Mouse (Mus musculus) hindbrain, embryonic 10.5 days (tissue): ENCODE results near the gene E330017A01Rik. TPM values are rescaled to one million over a fixed set of nuclear protein-coding genes. Genes with fewer than 3 reads are reported as not detected.

Source experiments
- DNase-seq: peaks from one replicate; pipeline ENCODE4 v3.0.0-alpha.2; 2017; ENCODE audit warnings: low spot score
- H3K27ac ChIP-seq: fragments of 300-500 bp; sonication (generic); 2 replicates; pipeline ENCODE4 v1.5.1; 2016; ENCODE audit warnings: mild to moderate bottlenecking, moderate library complexity
- H3K27me3 ChIP-seq: fragments of 300-500 bp; sonication (generic); 2 replicates; pipeline ENCODE4 v1.6.1; 2016; ENCODE audit warnings: mild to moderate bottlenecking; ENCODE audit not compliant: poor library complexity, insufficient read depth, severe bottlenecking
- H3K36me3 ChIP-seq: fragments of 300-500 bp; sonication (generic); 2 replicates; pipeline ENCODE4 v1.6.1; 2016; ENCODE audit warnings: mild to moderate bottlenecking, moderate library complexity
- H3K4me1 ChIP-seq: fragments of 300-500 bp; sonication (generic); replicated peaks from 2 replicates; pipeline ENCODE4 v1.6.1; 2016; ENCODE audit warnings: mild to moderate bottlenecking
- H3K4me3 ChIP-seq: fragments of 300-500 bp; sonication (generic); 2 replicates; pipeline ENCODE4 v1.5.1; 2016; ENCODE audit warnings: mild to moderate bottlenecking, moderate library complexity
- H3K9me3 ChIP-seq: fragments of 300-500 bp; sonication (generic); 2 replicates; pipeline ENCODE4 v1.6.1; 2016; ENCODE audit warnings: mild to moderate bottlenecking, moderate library complexity
- WGBS: fragments of 180-500 bp; shearing (Covaris S2); methylation state at CpG from one replicate; pipeline ENCODE4 v1.1.7; 2016; 5-methylcytosine and 5-hydroxymethylcytosine counted together
- polyA plus RNA-seq: library from polyadenylated mRNA; unstranded; fragments of >200 nt; fragmentation: Nextera tagmentation; extraction: Ambion mirVana; gene quantifications from 2 replicates; pipeline ENCODE4 v1.2.1, GENCODE M21; 2016

The E330017A01Rik gene
- polyA plus RNA-seq, 1 experiment from 2014 or later: not detected

GRCm38 (mm10) chr16:58655751-58656150 lies 17.2 kb upstream of the E330017A01Rik start:
- no peaks in the 10 kb centered on the region for H3K36me3 ChIP-seq
- no peaks in the 10 kb centered on the region for H3K27me3 ChIP-seq
- H3K9me3 ChIP-seq: no peaks in the 10 kb centered on the region
- no peak overlapping the region for H3K4me3 ChIP-seq
- H3K27ac ChIP-seq: no peak overlapping the region
- DNase-seq: no peak
- H3K4me1 ChIP-seq: no peaks in the 10 kb centered on the region

DNA sequence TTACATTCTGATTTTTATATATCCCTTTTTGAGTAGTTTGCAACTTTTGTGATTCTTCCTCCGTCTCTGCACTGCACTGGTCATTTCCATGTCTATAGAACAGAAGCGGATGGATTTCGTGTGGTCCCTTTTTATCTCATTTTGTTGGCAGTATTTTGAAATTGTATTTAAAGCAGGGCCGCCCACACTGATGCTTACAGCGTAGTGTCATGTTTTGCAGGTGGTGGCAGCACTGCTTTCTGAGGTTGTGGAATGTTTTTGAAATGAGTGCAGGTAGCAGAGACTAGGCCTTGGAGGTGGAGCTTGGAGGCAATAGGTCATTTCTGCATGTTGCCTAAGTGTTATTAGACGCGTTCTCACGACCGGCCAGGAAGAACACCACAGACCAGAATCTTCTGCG lies 11.4 kb upstream of the E330017A01Rik start:
- Histone ChIP-seq H3K9me3 (no peaks in the 10 kb centered on the region), H3K27ac (no peak overlapping the region), H3K4me1 (no peaks in the 10 kb centered on the region), H3K4me3 (no peak overlapping the region), H3K36me3 (no peaks in the 10 kb centered on the region), H3K27me3 (no peaks in the 10 kb centered on the region)
- no peak for DNase-seq
- WGBS: 96% methylated on average over 10 of the region's 10 CpGs

DNA sequence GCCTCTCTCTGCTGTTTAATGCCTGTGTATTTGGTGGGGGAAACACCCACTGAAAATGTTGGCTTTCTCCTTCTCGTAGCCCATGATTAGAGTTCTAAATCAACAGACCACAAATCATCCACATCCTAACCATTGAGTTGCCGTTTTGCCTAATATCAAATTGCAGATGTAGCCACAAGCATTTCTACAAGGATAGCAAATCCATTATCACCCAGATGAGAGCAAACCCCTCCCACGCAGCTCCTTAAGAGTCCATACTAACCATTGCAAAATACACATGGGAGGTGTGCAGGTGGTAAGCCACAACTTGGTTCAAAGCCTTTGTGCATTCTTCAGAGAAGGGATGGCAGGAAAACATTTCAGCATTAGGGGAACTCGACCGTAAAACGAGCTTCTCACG lies 523 bp downstream of the E330017A01Rik start:
- Histone ChIP-seq H3K36me3 (no peaks in the 10 kb centered on the region), H3K9me3 (no peaks in the 10 kb centered on the region)
- 89% methylated on average over 7 of the region's 7 CpGs for WGBS

GRCm38 (mm10) chr16:58637448-58637847 lies 1.1 kb downstream of the E330017A01Rik start:
- WGBS: 87% methylated on average over 4 of the region's 4 CpGs
- no peaks in the 10 kb centered on the region for H3K36me3 ChIP-seq

More for the DNA sequence above, 523 bp downstream of the E330017A01Rik start:
- Histone ChIP-seq H3K4me1 (no peaks in the 10 kb centered on the region), H3K4me3 (no peak overlapping the region), H3K27ac (no peak overlapping the region), H3K27me3 (no peaks in the 10 kb centered on the region)
- DNase-seq: no peak

GRCm38 (mm10) chr16:58635866-58636265 lies 2.7 kb downstream of the E330017A01Rik start:
- DNase-seq: no peak
- 52% methylated on average over 2 of the region's 2 CpGs for WGBS
- no peaks in the 10 kb centered on the region for H3K27me3 ChIP-seq
- H3K4me1 ChIP-seq: no peaks in the 10 kb centered on the region
- H3K27ac ChIP-seq: no peak overlapping the region
- H3K4me3 ChIP-seq: no peak overlapping the region
- no peaks in the 10 kb centered on the region for H3K9me3 ChIP-seq
- H3K36me3 ChIP-seq: no peaks in the 10 kb centered on the region

More at GRCm38 (mm10) chr16:58637448-58637847, 1.1 kb downstream of the E330017A01Rik start:
- Histone ChIP-seq H3K4me3 (no peak overlapping the region), H3K9me3 (no peaks in the 10 kb centered on the region), H3K4me1 (no peaks in the 10 kb centered on the region), H3K27me3 (no peaks in the 10 kb centered on the region), H3K27ac (no peak overlapping the region)
- DNase-seq: no peak

DNA sequence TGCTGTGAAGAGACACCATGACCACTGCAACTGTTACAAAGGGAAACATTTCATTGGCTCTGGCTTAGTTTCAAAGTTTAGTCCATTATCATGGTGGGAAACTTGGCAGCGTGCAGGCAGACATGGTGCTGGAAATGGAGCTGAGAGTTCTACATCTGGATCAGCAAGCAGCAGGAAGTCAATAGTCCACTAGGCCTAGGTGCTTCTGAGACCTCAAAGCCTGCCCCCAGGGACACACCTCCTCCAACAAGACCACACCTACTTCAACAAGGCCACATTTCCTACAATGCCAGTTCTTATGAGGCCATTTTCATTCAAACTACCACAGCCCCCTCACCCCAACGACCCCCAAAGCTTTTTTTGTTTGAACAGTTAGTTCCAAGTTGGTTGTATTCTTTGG lies 8.8 kb downstream of the E330017A01Rik start:
- no peak overlapping the region for H3K27ac ChIP-seq
- 80% methylated on average over 2 of the region's 2 CpGs for WGBS
- H3K36me3 ChIP-seq: no peaks in the 10 kb centered on the region
- DNase-seq: no peak
- no peak overlapping the region for H3K4me3 ChIP-seq
- H3K27me3 ChIP-seq: no peaks in the 10 kb centered on the region
- H3K4me1 ChIP-seq: no peaks in the 10 kb centered on the region
- no peaks in the 10 kb centered on the region for H3K9me3 ChIP-seq

- Histone ChIP-seq H3K27ac (no peak overlapping the region), H3K36me3 (no peaks in the 10 kb centered on the region), H3K27me3 (no peaks in the 10 kb centered on the region), H3K9me3 (no peaks in the 10 kb centered on the region), H3K4me3 (no peak overlapping the region), H3K4me1 (no peaks in the 10 kb centered on the region)
- WGBS: 92% methylated on average over 5 of the region's 5 CpGs
- no peak for DNase-seq
These were observed 9.6 kb downstream of the E330017A01Rik start for GRCm38 (mm10) chr16:58628968-58629367.

- H3K27me3 ChIP-seq: no peaks in the 10 kb centered on the region
- H3K36me3 ChIP-seq: no peaks in the 10 kb centered on the region
- H3K4me3 ChIP-seq: no peak overlapping the region
- WGBS: 97% methylated on average over 2 of the region's 2 CpGs
- no peak overlapping the region for H3K27ac ChIP-seq
- no peaks in the 10 kb centered on the region for H3K9me3 ChIP-seq
- no peak for DNase-seq
- H3K4me1 ChIP-seq: no peaks in the 10 kb centered on the region
These were observed 10.2 kb downstream of the E330017A01Rik start for GRCm38 (mm10) chr16:58628336-58628680.

DNA sequence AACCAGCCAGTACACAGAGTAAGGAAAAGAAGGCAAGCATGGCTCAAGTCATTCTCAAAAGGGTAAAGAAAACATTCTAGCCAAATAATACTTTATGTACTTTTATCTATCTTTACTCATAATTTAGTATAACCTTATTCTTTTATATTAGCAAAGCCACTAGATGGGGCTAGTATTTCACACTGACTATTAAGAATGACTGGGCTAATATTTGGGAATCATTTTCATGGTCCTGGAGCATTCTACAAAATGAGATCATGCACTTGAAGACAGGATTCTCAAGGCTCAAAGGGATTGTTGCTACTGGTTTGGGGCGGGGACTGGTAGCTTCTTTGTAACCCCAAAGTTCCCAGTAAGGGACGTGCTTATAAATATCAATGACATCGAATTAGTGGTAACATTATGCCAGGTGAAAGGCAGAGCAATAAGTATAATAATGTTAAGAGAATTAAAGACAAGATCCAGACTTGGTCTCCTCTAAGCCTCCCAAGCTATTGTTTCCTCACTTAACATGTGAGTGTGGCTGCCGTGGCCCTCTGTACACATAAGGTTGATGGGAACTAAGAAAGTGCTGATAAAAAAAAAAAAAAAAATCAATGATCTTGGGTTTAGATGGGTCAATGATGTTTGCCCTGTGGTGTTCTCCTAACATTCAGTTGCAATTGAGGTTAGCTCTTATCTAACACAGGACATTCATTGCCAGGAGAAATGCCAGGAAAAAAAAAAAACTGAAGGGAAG lies 10.8 kb downstream of the E330017A01Rik start:
- H3K9me3 ChIP-seq: no peaks in the 10 kb centered on the region
- no peaks in the 10 kb centered on the region for H3K36me3 ChIP-seq
- H3K27ac ChIP-seq: no peak overlapping the region
- no peaks in the 10 kb centered on the region for H3K4me1 ChIP-seq
- H3K27me3 ChIP-seq: no peaks in the 10 kb centered on the region
- no peak for DNase-seq
- no peak overlapping the region for H3K4me3 ChIP-seq
- WGBS: 88% methylated on average over 4 of the region's 4 CpGs

GRCm38 (mm10) chr16:58623944-58624343 lies 14.6 kb downstream of the E330017A01Rik start:
- Histone ChIP-seq H3K27ac (no peak overlapping the region), H3K4me3 (no peak overlapping the region), H3K4me1 (no peaks in the 10 kb centered on the region), H3K9me3 (no peaks in the 10 kb centered on the region), H3K36me3 (no peaks in the 10 kb centered on the region), H3K27me3 (no peaks in the 10 kb centered on the region)
- 91% methylated on average over 6 of the region's 6 CpGs for WGBS
- peak; percentile 21 for DNase-seq

DNA sequence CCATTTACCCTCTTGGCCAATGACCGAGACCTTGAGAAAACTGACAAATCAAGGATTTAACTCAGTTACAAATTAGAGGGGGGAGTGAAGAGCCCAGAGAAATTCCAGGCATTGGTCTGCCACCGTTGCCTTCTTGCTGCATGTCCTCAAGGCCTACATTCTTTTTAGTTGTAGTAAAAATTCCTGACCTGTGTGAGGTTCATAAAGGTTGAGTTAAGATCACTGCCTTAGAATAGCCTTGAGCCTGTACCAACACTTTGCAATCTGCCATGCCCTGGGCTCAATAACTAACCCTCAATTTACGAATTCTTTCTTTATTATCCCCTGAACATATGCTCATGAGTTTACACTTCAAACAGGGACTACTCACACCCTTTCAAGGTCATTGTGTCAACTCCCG lies 15.4 kb downstream of the E330017A01Rik start:
- Histone ChIP-seq H3K27me3 (no peaks in the 10 kb centered on the region), H3K9me3 (no peaks in the 10 kb centered on the region), H3K4me1 (no peaks in the 10 kb centered on the region), H3K27ac (no peak overlapping the region), H3K36me3 (no peaks in the 10 kb centered on the region), H3K4me3 (no peak overlapping the region)
- 72% methylated on average over 4 of the region's 4 CpGs for WGBS
- no peak for DNase-seq

GRCm38 (mm10) chr16:58622377-58622776 lies 16.2 kb downstream of the E330017A01Rik start:
- H3K36me3 ChIP-seq: no peaks in the 10 kb centered on the region
- no peak overlapping the region for H3K27ac ChIP-seq
- 93% methylated on average over 3 of the region's 3 CpGs for WGBS
- H3K27me3 ChIP-seq: no peaks in the 10 kb centered on the region
- DNase-seq: no peak
- H3K9me3 ChIP-seq: no peaks in the 10 kb centered on the region
- H3K4me3 ChIP-seq: no peak overlapping the region
- H3K4me1 ChIP-seq: no peaks in the 10 kb centered on the region

GRCm38 (mm10) chr16:58617346-58617745 lies 21.2 kb downstream of the E330017A01Rik start:
- Histone ChIP-seq H3K4me3 (no peak overlapping the region), H3K27me3 (no peaks in the 10 kb centered on the region), H3K4me1 (no peaks in the 10 kb centered on the region), H3K9me3 (no peaks in the 10 kb centered on the region), H3K27ac (no peak overlapping the region), H3K36me3 (no peaks in the 10 kb centered on the region)
- DNase-seq: no peak

GRCm38 (mm10) chr16:58616878-58617277 lies 21.7 kb downstream of the E330017A01Rik start, which contains the start of gene Gm813:
Gene Gm813, minus strand, starts transcription at chr16:58616978.
- Histone ChIP-seq H3K27me3 (no peaks in the 10 kb centered on the region), H3K36me3 (no peaks in the 10 kb centered on the region), H3K27ac (no peak within 1 kb of the TSS), H3K4me3 (no peak within 1 kb of the TSS), H3K4me1 (no peaks in the 10 kb centered on the region), H3K9me3 (no peaks in the 10 kb centered on the region)
- no peak for DNase-seq
- WGBS: 89% methylated on average over 6 of the region's 6 CpGs
